Mouse (Mus musculus) cortical plate, adult 2 months (tissue): ENCODE measurements around the gene Col23a1.

Experiments
- CTCF ChIP-seq: fragments of 200-500 bp; IDR thresholded peaks from 2 replicates; pipeline ENCODE4 v1.5.1; 2011; ENCODE audit warnings: mild to moderate bottlenecking, control low read depth, low read length; ENCODE audit not compliant: insufficient read depth; ENCODE audit errors: extremely low read depth
- POLR2A ChIP-seq: fragments of 200-500 bp; IDR thresholded peaks from 2 replicates; pipeline ENCODE4 v1.6.1; 2011; ENCODE audit warnings: mild to moderate bottlenecking, low read length, control low read depth; ENCODE audit not compliant: insufficient read depth; ENCODE audit errors: extremely low read depth

- TF ChIP-seq CTCF (no peak), POLR2A (no peak)
These were observed 273.6 kb downstream of the Col23a1 start for GRCm38 (mm10) chr11:51563276-51563675.
